Mouse (Mus musculus) layer of hippocampus, adult 18-20 months (tissue): Measurements from ENCODE around the gene Nalcn. TPM values are rescaled to one million over a fixed set of nuclear protein-coding genes. Genes with fewer than 3 reads are reported as not detected.
"Not testable (repeated sequence)": the region's sequence is repeated elsewhere in the genome, so short reads cannot be mapped to it uniquely, and the experiment has no call there.

ENCODE experiments used
- DNase-seq, 2 experiments: peaks; one replicate each; pipeline ENCODE4 v3.0.0; 2022; ENCODE audit warnings: low spot score in 2 of 2
- long read RNA-seq: library from polyadenylated mRNA; stranded (forward); transcript quantifications from one replicate; pipeline ENCODE4 v2.0.0, GENCODE M21; 2021
- total RNA-seq, 2 experiments: library from RNA; stranded (reverse); gene quantifications; 2 replicates each; pipeline ENCODE4 v1.2.3; 2021

The Nalcn gene
- total RNA-seq: 10 to 100 TPM; 60.6 to 64.9 TPM
- long read RNA-seq, full-length matches to known transcripts: 20 of 53 reads
- long read RNA-seq, partial matches to known transcripts: 13 of 53 reads
- long read RNA-seq, other reads (novel, unspliced or antisense): 20 of 53 reads

GRCm38 (mm10) chr14:123626501-123627179, at the start of gene Nalcn:
Gene Nalcn, minus strand, starts transcription at chr14:123627144.
- peak; percentile 60 to 65 for DNase-seq

- not testable (repeated sequence) for DNase-seq
Measured at GRCm38 (mm10) chr14:123671076-123671475, 44.1 kb upstream of the Nalcn start.

GRCm38 (mm10) chr14:123664451-123664850, 37.5 kb upstream of the Nalcn start:
- DNase-seq: no peak

- no peak for DNase-seq
Measured at GRCm38 (mm10) chr14:123663206-123663605, 36.3 kb upstream of the Nalcn start.

GRCm38 (mm10) chr14:123662386-123662785, 35.4 kb upstream of the Nalcn start:
- DNase-seq: no peak

GRCm38 (mm10) chr14:123661091-123661491, 34.1 kb upstream of the Nalcn start:
- DNase-seq: peak in 1 of 2 experiments; percentile 28

- DNase-seq: peak; percentile 64 to 69
Measured at GRCm38 (mm10) chr14:123659921-123660385, 33.0 kb upstream of the Nalcn start, which contains the start of gene Itgbl1. Gene Itgbl1, plus strand, starts transcription at chr14:123659971.

- no peak for DNase-seq
Measured at GRCm38 (mm10) chr14:123627180-123627562, 227 bp upstream of the Nalcn start.

- no peak for DNase-seq
Measured at GRCm38 (mm10) chr14:123622969-123623368, 4.0 kb downstream of the Nalcn start.

GRCm38 (mm10) chr14:123595265-123595664, 31.7 kb downstream of the Nalcn start:
- DNase-seq: no peak

GRCm38 (mm10) chr14:123587412-123587811, 39.5 kb downstream of the Nalcn start:
- DNase-seq: no peak

GRCm38 (mm10) chr14:123582433-123582832, 44.5 kb downstream of the Nalcn start:
- no peak for DNase-seq

- no peak for DNase-seq
Measured at GRCm38 (mm10) chr14:123575356-123575755, 51.6 kb downstream of the Nalcn start.

GRCm38 (mm10) chr14:123574936-123575335, 52.0 kb downstream of the Nalcn start:
- no peak for DNase-seq

GRCm38 (mm10) chr14:123566599-123566998, 60.3 kb downstream of the Nalcn start:
- no peak for DNase-seq

- DNase-seq: no peak
Measured at GRCm38 (mm10) chr14:123555533-123555932, 71.4 kb downstream of the Nalcn start.

GRCm38 (mm10) chr14:123554936-123555335, 72.0 kb downstream of the Nalcn start:
- DNase-seq: peak; percentile 40 to 51

- DNase-seq: no peak
Measured at GRCm38 (mm10) chr14:123542362-123542761, 84.6 kb downstream of the Nalcn start.

- no peak for DNase-seq
Measured at GRCm38 (mm10) chr14:123535636-123536035, 91.3 kb downstream of the Nalcn start.

GRCm38 (mm10) chr14:123533000-123533399, 93.9 kb downstream of the Nalcn start:
- DNase-seq: no peak

- peak in 1 of 2 experiments; percentile 33 for DNase-seq
Measured at GRCm38 (mm10) chr14:123531271-123531670, 95.7 kb downstream of the Nalcn start.

GRCm38 (mm10) chr14:123529143-123529542, 97.8 kb downstream of the Nalcn start:
- DNase-seq: no peak
